Mouse (Mus musculus) midbrain, embryonic 11.5 days (tissue): Measurements from ENCODE around the gene Rpl10-ps3. TPM values are rescaled to one million over a fixed set of nuclear protein-coding genes. Genes with fewer than 3 reads are reported as not detected.

ENCODE experiments used
- ATAC-seq: fragments of 200-750 bp; cut with Nextera tagmentation; 2 replicates; pipeline ENCODE4 v1.8.0; 2017; ENCODE audit warnings: moderate TSS enrichment, moderate library complexity; ENCODE audit not compliant: low FRiP score
- DNase-seq: peaks from one replicate; pipeline ENCODE4 v3.0.0; 2015; ENCODE audit warnings: low spot score; ENCODE audit errors: missing footprints
- H3K27ac ChIP-seq: fragments of 300-500 bp; sonication (generic); 2 replicates; pipeline ENCODE4 v1.5.1; 2014; ENCODE audit warnings: low read depth, low read length
- H3K27me3 ChIP-seq: fragments of 300-500 bp; sonication (generic); 2 replicates; pipeline ENCODE4 v1.6.1; 2014; ENCODE audit warnings: mild to moderate bottlenecking, low read length, moderate library complexity, mixed read lengths; ENCODE audit not compliant: control insufficient read depth, insufficient read depth
- H3K36me3 ChIP-seq: fragments of 300-500 bp; sonication (generic); 2 replicates; pipeline ENCODE4 v1.6.1; 2014; ENCODE audit warnings: mild to moderate bottlenecking, low read length, moderate library complexity, mixed read lengths; ENCODE audit not compliant: control insufficient read depth, insufficient read depth
- H3K4me1 ChIP-seq: fragments of 300-500 bp; sonication (generic); 2 replicates; pipeline ENCODE4 v1.6.1; 2014; ENCODE audit warnings: low read length; ENCODE audit not compliant: control insufficient read depth, insufficient read depth
- H3K4me2 ChIP-seq: fragments of 300-500 bp; sonication (generic); 2 replicates; pipeline ENCODE4 v1.6.1; 2014; ENCODE audit warnings: mild to moderate bottlenecking, moderate library complexity
- H3K4me3 ChIP-seq: fragments of 300-500 bp; sonication (generic); 2 replicates; pipeline ENCODE4 v1.5.1; 2014; ENCODE audit warnings: low read depth, low read length
- H3K9ac ChIP-seq: fragments of 300-500 bp; sonication (generic); 2 replicates; pipeline ENCODE4 v1.6.1; 2014; ENCODE audit warnings: low read length
- H3K9me3 ChIP-seq: fragments of 300-500 bp; sonication (generic); 2 replicates; pipeline ENCODE4 v1.6.1; 2016; ENCODE audit warnings: low read length; ENCODE audit not compliant: control insufficient read depth
- WGBS: fragments of 180-500 bp; shearing (Covaris S2); extraction: QIAGEN DNeasy Blood & Tissue Kit; methylation state at CpG from one replicate; pipeline ENCODE4 v1.1.7; 2014; 5-methylcytosine and 5-hydroxymethylcytosine counted together
- polyA plus RNA-seq: library from polyadenylated mRNA; unstranded; fragments of >200 nt; fragmentation: Nextera tagmentation; extraction: Ambion mirVana; gene quantifications from 2 replicates; pipeline ENCODE4 v1.2.1, GENCODE M21; 2014

Rpl10-ps3 gene
- 164 and 172 TPM in 2 replicates for polyA plus RNA-seq

- H3K36me3 ChIP-seq, result no peaks in the 10 kb centered on the region
- no peaks in the 10 kb centered on the region for H3K9me3 ChIP-seq
- no peaks in the 10 kb centered on the region for H3K4me1 ChIP-seq
- no peak within 1 kb of the TSS for H3K4me3 ChIP-seq
- no peak within 1 kb of the TSS for H3K9ac ChIP-seq
- WGBS, result 95% methylated on average over 10 of the region's 13 CpGs
- ATAC-seq, result no peak
- no peak within 1 kb of the TSS for H3K27ac ChIP-seq
- no peak for DNase-seq
- no peaks in the 10 kb centered on the region for H3K27me3 ChIP-seq
- H3K4me2 ChIP-seq, result no peak within 1 kb of the TSS
Measured at GRCm38 (mm10) chr9:50344868-50345267, at the start of gene Rpl10-ps3. TSS of gene Rpl10-ps3 (minus strand) at chr9:50344968.

GRCm38 (mm10) chr9:50375598-50375997 lies 30.8 kb upstream of the Rpl10-ps3 start:
- Histone ChIP-seq H3K9ac (no peak overlapping the region), H3K4me2 (no peak overlapping the region), H3K27me3 (no peaks in the 10 kb centered on the region), H3K4me1 (no peaks in the 10 kb centered on the region), H3K4me3 (no peak overlapping the region), H3K9me3 (no peaks in the 10 kb centered on the region), H3K27ac (no peak overlapping the region), H3K36me3 (no peaks in the 10 kb centered on the region)
- ATAC-seq (no peak), DNase-seq (no peak)
- 78% methylated on average over 6 of the region's 6 CpGs for WGBS

- Histone ChIP-seq H3K9me3 (no peaks in the 10 kb centered on the region), H3K4me1 (no peaks in the 10 kb centered on the region), H3K9ac (no peak overlapping the region), H3K27me3 (no peaks in the 10 kb centered on the region), H3K36me3 (no peaks in the 10 kb centered on the region), H3K4me3 (no peak overlapping the region), H3K27ac (no peak overlapping the region), H3K4me2 (no peak overlapping the region)
- ATAC-seq (no peak), DNase-seq (no peak)
- 85% methylated on average over 5 of the region's 5 CpGs for WGBS
Measured at GRCm38 (mm10) chr9:50374666-50375065, 29.9 kb upstream of the Rpl10-ps3 start.

- no peaks in the 10 kb centered on the region for H3K4me1 ChIP-seq
- H3K9ac ChIP-seq, result no peak overlapping the region
- H3K4me2 ChIP-seq, result no peak overlapping the region
- H3K36me3 ChIP-seq, result no peaks in the 10 kb centered on the region
- H3K4me3 ChIP-seq, result no peak overlapping the region
- ATAC-seq (no peak), DNase-seq (no peak)
- WGBS, result 92% methylated on average over 8 of the region's 8 CpGs
- no peak overlapping the region for H3K27ac ChIP-seq
- no peaks in the 10 kb centered on the region for H3K27me3 ChIP-seq
- no peaks in the 10 kb centered on the region for H3K9me3 ChIP-seq
Measured at GRCm38 (mm10) chr9:50368551-50369297, 24.0 kb upstream of the Rpl10-ps3 start.

- WGBS, result 71% methylated on average over 11 of the region's 11 CpGs
- no peaks in the 10 kb centered on the region for H3K27me3 ChIP-seq
- no peak overlapping the region for H3K4me3 ChIP-seq
- no peaks in the 10 kb centered on the region for H3K4me1 ChIP-seq
- DNase-seq (no peak), ATAC-seq (no peak)
- H3K27ac ChIP-seq, result no peak overlapping the region
- no peak overlapping the region for H3K4me2 ChIP-seq
- H3K36me3 ChIP-seq, result no peaks in the 10 kb centered on the region
- no peak overlapping the region for H3K9ac ChIP-seq
- H3K9me3 ChIP-seq, result no peaks in the 10 kb centered on the region
Measured at GRCm38 (mm10) chr9:50365059-50365780, 20.5 kb upstream of the Rpl10-ps3 start.

GRCm38 (mm10) chr9:50363962-50364361 lies 19.2 kb upstream of the Rpl10-ps3 start:
- WGBS, result 90% methylated on average over 2 of the region's 2 CpGs
- Histone ChIP-seq H3K9me3 (no peaks in the 10 kb centered on the region), H3K36me3 (no peaks in the 10 kb centered on the region), H3K9ac (no peak overlapping the region), H3K4me2 (no peak overlapping the region), H3K27ac (no peak overlapping the region), H3K4me1 (no peaks in the 10 kb centered on the region), H3K4me3 (no peak overlapping the region), H3K27me3 (no peaks in the 10 kb centered on the region)
- no peak for ATAC-seq
- DNase-seq, result no peak

- Histone ChIP-seq H3K9me3 (no peaks in the 10 kb centered on the region), H3K4me2 (no peak overlapping the region), H3K36me3 (no peaks in the 10 kb centered on the region), H3K27ac (no peak overlapping the region), H3K4me1 (no peaks in the 10 kb centered on the region), H3K4me3 (no peak overlapping the region), H3K27me3 (no peaks in the 10 kb centered on the region), H3K9ac (no peak overlapping the region)
- ATAC-seq (no peak), DNase-seq (no peak)
- WGBS, result 75% methylated on average over 5 of the region's 5 CpGs
Measured at GRCm38 (mm10) chr9:50363259-50363658, 18.5 kb upstream of the Rpl10-ps3 start.

- no peaks in the 10 kb centered on the region for H3K4me1 ChIP-seq
- ATAC-seq, result no peak
- no peaks in the 10 kb centered on the region for H3K36me3 ChIP-seq
- no peaks in the 10 kb centered on the region for H3K27me3 ChIP-seq
- no peak for DNase-seq
- no peak overlapping the region for H3K4me2 ChIP-seq
- H3K4me3 ChIP-seq, result no peak overlapping the region
- H3K9me3 ChIP-seq, result no peaks in the 10 kb centered on the region
- no peak overlapping the region for H3K27ac ChIP-seq
- no peak overlapping the region for H3K9ac ChIP-seq
- WGBS, result 77% methylated on average over 3 of the region's 3 CpGs
Measured at GRCm38 (mm10) chr9:50362556-50362955, 17.8 kb upstream of the Rpl10-ps3 start.

GRCm38 (mm10) chr9:50360370-50360769 lies 15.6 kb upstream of the Rpl10-ps3 start:
- no peak overlapping the region for H3K4me3 ChIP-seq
- H3K9me3 ChIP-seq, result no peaks in the 10 kb centered on the region
- no peaks in the 10 kb centered on the region for H3K27me3 ChIP-seq
- no peak overlapping the region for H3K4me2 ChIP-seq
- ATAC-seq (no peak), DNase-seq (no peak)
- no peaks in the 10 kb centered on the region for H3K36me3 ChIP-seq
- WGBS, result 76% methylated on average over 3 of the region's 3 CpGs
- no peak overlapping the region for H3K9ac ChIP-seq
- no peak overlapping the region for H3K27ac ChIP-seq
- H3K4me1 ChIP-seq, result no peaks in the 10 kb centered on the region
